Mouse (Mus musculus) adrenal gland, postnatal 4 days (tissue): ENCODE measurements around the gene Dand5. TPM values are rescaled to one million over a fixed set of nuclear protein-coding genes. Genes with fewer than 3 reads are reported as not detected.
"Not testable (repeated sequence)": the region's sequence is repeated elsewhere in the genome, so short reads cannot be mapped to it uniquely, and the experiment has no call there.

Experiments used
- DNase-seq, 2 experiments: peaks; one replicate each; pipeline ENCODE4 v3.0.0; 2021 to 2022; ENCODE audit warnings: low spot score in 2 of 2, mixed read lengths in 2 of 2
- total RNA-seq, 2 experiments: library from RNA; stranded (reverse); gene quantifications; 2 replicates each; pipeline ENCODE4 v1.2.3; 2021

Dand5 gene
- total RNA-seq, 2 experiments from 2014 or later: 5.7 to 6.7 TPM

DNA sequence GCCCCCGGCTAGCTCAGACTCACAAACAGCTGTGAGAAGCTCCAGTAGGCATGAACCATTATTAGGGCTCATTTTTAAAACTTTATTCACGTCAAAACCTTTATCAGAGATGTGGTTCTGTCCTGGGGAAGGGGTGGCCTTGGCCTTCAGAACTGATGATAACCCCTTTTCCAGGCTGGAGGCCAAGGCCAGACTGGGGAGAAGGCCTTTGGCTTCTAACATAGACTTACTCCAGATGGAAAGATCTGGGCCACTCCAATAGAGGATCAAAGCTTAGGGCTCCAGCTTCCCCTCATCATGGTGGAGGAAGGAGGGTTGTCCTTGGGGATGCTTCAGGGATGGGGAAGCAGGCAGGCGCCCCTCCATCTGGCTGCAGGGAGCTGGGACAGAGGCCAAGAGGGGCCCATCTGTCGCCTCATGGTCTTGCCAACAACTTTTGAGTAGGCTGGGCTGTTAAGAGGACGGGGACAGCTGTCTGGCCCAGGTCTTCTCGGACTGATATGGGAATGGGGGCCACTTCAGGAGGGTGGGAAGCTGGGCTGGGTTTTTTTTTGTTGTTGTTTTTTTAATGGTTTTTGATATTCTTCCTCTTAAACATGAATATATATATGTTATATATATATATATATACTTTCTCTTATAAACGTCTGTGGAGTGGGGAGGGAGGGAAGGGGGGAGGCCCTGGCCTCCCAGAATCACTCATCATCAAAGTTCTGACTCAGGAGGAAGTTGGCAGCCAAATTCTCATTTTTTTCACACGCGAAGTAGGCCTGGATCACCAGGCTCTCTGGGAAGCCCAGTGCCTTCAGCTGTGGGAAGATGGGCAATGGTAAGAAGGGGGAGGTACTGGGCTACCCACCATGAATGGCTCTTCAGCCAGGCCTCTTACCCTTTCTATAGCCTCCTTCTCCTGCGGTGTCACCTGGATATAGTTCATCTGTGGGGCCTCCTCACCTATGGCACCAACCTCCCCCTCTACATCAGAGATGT is 12.5 kb upstream of the Dand5 start:
- DNase-seq: no peak

DNA sequence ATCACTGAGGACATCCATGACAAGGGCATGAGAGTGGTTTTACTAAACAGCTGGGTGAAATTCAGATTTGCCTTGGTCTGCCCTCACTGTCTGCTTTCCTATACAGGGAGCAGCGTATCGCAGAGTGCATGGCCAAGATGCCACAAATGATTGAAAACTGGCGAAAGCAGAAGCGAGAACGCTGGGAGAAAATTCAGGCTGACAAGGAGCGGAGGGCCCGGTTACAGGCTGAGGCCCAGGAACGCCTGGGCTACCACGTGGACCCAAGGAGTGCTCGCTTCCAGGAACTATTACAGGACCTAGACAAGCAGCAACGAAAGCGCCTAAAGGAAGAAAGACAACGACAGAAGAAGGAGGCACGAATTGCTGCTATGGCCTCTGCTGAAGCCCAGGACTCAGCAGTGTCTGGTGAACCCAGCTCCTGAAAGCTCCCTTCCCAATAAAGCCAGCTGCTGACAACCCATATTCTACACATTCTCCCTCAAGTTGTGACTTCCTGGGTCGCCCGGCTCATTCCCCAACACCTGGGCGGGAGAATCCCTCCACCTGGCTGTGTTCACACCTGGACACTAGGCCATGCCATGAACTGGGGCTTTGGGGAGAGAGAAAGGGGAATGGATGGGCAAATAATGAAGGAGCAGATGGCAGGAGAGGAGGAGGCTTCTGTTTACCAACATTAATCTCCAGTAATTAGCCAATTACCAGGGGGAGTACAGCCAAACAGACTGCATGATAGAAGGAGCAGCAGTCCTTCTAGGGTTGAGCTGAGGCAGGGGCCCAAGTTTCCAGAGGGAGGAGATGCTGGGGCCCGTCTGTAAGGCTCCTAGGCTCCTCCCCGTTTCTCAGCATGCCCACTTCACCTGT is 11.6 kb upstream of the Dand5 start:
- no peak for DNase-seq

DNA sequence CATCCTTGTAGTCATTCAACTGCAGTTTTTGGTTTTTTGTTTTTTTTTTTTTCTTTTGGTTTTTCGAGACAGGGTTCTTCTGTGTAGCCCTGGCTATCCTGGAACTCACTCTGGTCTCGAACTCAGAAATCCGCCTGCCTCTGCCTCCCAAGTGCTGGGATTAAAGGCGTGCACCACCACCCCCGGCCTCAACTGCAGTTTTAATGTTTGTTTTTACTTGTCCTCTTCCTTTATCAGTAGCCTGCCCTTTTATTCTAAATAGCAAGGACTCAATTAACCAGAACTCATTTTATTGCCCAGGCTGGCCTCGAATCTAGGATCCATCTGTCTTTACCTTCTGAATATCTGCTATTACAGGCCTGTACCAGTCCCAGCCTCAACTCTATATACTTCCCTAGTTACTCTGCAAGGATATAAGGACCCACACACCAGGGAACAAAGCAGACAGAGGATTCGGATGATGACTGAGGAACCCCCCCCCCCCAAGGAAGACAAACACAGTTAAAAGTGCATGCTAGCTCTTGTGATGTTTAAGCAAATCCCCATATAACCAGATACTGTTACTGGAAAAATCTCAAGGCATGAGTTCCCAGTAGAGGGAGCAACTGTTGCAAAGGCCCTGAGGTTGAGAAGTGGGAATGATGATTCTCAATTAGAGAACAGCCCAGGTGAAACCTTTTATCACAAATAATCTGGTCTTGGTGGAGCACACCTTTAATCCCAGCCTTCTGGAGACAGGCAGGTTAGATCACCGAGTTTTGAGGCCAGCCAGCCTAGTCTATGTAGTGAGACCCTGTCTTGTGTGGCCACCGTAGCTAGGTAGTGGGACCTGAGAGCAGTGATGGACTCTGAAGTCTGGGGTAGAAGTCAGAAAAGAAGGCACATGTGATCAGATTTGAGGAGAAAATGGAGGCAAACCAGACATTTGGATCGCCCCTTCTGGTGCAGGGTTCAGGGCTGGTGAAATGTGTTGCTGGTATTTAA is 10.4 kb upstream of the Dand5 start:
- DNase-seq: no peak

DNA sequence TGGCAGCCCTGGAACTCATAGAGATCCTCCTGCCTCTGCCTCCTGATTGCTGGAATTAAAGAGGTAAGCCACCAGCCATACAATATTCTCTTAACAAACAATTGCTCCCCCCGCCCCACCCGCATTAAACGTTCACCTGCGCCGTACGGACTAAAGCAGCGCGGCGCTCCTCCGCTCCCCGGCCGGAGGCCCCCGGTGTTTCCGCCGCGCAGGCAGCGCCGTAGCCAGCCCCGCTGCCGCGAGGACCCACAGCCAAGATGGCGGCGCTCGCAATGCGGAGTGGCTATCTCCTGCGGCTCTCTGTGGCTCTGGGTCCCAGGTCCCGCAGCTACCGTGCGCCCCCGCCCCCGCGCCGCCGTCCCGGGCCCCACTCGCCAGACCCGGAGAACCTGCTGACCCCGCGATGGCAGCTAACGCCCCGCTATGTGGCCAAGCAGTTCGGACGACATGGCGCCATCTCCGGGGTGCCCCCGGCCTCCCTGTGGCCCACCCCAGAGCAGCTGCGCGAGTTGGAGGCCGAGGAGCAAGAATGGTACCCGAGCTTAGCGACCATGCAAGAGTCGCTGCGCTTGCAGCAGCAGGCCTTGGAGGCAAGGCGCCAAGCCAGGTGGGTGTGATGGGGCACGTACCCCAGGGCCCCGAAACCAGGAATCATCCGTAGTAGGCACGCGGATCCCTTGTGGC is 9.6 kb upstream of the Dand5 start:
- DNase-seq: peak; percentile 67 to 69

DNA sequence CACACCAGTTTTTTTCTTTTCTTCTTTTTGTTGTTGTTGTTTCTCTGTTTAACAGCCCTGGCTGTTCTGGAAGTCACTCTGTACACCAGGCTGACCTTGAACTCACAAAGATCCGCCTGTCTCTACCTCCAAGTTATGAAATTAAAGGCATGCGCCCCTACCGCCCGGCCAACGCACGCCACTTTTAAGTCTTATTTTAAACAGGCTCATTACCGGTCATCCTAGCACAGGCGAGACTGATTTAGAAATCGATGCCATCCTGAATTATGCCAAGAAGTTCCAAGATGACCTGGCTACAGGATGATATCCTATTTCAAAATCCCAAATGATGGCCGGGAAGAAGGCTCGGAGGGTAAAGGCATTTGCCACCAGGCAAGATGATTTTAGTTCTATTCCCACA is 8.9 kb upstream of the Dand5 start, which contains the start of gene Gadd45gip1:
Gene Gadd45gip1 (plus strand): TSS at position 33 of the 400 bp plus-strand sequence.
- no peak for DNase-seq

DNA sequence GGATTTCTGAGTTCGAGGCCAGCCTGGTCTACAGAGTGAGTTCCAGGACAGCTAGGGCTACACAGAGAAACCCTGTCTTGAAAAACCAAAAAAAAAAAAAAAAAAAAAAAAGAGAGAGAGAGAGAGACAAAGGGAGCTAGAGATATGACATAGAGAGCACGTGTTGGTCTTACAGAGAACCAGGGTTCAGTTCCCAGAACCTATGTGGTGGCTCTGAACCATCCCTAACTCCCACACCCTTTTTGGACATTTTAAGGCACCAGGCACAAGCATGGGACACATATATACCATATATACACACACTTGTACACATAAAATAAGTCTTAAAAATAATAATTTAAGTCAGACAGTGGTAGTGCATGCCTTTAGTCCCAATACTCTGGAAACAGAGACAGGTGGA is 3.9 kb upstream of the Dand5 start:
- DNase-seq: not testable (repeated sequence)

DNA sequence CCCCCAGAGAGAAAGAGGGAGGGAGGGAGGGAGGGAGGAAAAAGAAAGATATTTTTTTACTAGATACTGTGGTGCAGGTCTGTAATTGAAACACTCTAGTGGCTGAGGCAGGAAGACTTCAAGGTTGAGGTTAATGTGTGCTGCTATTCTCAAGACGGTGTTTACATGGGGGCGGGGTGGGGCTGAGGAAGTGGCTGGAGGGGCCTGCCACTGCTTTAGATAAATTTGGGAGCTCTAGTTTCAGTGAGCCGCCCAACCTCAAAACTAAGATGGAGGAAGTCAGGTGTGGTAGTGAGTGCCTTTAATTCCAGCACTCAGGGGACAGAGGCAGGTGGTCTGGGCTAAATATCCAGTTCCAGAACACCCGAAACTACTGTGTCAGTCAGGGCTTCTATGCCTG is 3.0 kb upstream of the Dand5 start:
- DNase-seq: no peak

DNA sequence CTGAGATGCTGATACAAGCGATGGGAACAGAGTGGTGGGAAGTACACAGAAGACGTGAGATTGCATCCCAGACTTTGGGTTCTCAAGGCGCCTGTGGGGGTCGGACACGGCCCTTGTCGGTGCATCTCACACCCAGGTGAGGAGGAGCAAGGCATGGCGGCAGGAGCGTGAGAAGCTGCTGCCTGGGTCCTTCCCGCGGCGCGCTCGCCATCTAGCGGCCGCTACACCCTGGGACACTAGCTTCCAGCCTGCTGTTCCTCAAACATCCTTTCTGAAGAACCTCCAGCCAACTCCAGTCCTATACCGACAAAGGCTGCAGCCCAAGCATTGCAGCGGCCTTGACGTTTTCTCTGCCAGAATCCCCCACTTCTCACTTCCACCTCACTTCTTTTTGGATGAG is 1.0 kb upstream of the Dand5 start:
- DNase-seq: no peak

DNA sequence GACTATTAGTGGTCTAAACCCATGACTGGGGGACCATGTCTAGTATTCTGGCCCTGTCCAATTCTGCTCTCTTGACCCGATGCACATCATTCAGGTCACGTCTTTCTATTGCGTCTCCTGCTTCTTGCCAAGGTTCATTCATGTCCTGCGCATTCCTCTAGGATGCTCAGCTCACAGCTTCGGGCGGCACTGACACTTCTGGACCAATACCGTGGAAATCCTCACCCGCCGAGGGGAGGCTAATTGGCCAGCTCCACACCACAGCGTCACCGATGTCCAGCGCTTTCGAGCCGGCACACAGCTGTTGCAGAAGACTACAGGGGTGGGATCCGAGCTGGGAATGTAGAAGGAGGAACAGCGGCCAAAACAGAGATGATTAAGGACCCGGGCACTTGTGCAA is 6.5 kb downstream of the Dand5 start:
- no peak for DNase-seq

DNA sequence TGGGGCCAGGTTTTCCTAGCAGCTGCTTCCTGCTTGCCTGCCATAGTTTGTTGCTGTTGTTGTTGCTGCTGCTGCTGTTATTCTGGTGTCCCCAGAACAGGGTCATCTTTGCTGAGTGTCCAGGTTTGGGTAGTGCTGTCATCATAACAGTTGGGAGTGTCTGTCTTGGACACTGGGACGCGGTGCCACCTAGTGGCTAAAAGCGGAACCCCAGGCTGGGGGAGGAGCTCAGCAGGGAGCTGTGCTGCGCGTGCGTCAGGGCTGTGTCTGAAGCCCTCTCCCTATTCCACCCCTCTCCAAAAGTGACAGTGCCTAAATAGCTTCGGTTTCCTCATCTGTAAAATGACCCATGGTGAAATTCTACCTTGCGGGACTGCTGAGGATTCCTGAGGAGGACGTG is 7.1 kb downstream of the Dand5 start:
- peak; percentile 93 to 99 for DNase-seq

DNA sequence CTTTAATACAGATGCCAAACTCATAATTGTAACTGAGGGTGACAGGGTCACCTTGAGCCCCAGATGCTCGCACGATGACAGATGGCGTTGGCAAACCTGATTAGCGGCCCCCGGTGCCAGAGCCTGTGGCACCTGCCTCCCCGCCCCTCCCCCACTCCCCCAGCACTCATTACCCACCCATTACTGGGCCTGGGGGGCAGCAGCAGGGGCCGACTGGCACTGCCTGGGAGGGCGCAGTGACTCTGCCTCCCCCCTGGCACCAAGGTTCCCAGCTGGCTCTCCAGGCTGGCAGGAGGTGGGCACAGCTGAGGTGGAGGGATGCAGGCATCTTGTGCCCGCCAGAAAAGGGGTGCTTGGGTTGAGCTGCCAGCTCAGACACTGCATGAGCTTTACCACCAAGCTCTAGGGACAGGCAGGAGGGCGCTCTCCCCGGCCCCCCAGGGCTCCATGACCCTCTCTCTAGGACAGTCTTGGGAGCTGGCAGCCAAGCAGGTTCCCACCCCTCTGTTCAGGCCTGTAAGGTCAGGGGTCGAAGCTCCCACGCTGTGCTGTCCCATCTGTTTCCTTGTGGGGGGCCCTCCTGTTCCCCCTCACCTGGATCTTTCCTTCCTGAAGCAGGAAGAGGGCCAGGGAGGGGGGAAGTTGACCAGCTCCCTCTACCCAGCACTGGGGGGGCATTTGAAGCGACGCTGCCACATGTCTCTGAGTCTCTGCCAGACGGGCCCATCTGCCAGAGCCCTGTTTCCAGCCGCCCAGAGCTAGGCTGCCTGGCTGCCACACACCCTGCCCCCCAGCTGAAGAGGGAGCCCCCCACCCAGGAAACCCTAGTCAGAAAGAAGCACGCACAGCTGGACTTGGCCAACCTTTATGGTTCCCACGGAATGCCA is 7.8 kb downstream of the Dand5 start:
- no peak for DNase-seq

DNA sequence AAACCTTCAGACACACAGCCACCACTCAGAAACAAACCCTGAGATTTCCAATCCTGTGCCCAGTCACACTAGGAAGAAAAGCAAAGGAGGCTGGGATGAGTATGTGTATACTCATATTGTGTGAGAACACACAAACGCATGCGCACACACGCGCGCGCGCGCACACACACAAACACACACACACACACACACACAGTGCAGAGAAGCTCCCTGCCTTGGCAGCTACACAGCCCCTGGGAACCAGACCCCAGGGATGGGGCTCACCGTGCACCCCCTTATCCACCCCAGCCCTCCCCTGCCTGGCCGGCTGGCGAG is 8.4 kb downstream of the Dand5 start:
- no peak for DNase-seq

DNA sequence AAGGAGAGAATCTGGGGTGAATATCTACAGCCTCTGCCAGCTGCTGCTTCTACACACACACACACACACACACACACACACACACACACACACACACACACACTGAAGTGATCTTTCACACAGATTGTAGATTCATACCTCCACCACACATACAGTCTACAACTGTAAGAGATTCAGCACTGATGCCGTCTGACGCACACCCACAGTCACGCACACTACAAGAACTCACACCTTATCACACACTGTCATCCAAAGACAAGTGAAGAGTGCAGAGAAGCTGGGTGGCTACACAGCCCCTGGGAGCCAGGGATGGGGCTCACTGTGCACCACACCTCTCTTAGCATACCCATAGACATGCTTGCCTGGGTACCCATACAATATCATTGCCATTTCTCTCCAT is 8.8 kb downstream of the Dand5 start:
- no peak for DNase-seq

DNA sequence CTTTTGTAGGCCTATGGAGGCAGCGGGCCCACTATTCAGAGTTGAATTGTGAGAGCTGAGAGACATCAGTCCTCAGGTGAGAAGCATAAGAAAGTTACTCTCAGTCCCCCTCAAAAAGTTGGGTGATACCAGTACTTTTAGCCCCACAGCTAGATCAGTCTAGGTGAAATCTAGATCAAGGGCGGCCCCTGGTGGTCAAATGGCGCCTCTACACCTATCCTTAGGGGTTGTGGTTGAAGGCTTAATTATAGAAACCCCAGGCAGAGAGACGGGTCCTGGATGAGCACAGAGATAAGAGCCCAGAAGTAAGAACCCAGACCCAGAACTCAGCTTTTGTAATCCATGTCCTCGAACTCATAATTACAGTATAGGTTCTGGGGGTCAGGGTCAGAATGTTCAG is 9.6 kb downstream of the Dand5 start:
- DNase-seq: peak in 1 of 2 experiments; percentile 69

DNA sequence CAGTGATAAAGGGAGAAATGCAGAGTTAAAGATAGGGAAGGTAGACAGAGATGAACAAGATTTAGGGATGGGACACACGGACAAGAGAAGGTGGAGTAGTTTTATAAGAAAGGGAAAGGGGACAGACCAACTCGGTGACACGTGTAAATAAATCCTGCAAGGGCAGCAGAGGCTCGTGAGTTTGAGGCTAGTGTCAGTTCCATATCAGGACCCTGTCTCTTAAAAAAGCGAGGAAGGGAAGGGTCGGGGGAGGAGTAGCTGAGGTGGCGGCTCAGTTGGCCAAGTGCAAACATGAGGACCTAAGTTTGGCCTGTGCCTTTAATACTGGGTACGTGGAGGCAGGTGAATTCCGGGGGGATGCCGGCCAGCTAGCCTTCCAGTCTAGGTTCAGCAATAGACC is 11.3 kb downstream of the Dand5 start:
- DNase-seq: no peak

DNA sequence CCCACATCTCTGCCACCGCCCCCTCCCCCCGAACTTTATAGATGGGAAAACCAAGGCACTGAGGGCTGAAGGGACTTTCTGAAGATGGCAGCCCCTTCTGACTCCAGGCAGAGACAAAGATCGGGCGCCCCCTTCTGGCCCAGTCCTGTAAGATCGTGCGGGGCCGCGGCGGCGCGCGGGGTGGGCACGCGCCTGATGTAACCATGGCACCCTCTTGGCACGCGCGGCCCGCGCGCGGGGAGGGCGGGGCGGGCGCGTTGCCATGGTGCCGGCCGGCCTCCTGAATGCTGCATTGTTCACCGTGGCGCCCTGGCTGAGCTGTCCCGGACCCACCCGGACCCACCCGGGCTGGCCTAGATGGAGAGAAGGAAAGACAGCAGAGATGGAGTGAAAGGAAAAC is 11.7 kb downstream of the Dand5 start:
- DNase-seq: peak; percentile 92 to 97

DNA sequence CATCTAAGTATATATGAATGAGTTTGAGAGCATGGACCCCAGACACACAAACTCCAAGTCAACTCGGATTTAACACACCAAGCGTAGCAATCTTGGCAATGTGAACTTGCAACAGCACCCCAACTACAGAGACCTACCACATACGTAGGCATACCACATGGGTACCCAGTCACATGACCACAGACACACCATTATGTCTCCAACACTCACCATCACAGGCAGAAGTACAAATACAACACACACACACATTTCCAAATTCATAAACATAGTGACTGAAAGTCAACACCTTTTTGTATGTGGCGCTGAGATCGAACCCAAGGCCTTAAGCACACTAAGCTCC is 12.7 kb downstream of the Dand5 start:
- no peak for DNase-seq

DNA sequence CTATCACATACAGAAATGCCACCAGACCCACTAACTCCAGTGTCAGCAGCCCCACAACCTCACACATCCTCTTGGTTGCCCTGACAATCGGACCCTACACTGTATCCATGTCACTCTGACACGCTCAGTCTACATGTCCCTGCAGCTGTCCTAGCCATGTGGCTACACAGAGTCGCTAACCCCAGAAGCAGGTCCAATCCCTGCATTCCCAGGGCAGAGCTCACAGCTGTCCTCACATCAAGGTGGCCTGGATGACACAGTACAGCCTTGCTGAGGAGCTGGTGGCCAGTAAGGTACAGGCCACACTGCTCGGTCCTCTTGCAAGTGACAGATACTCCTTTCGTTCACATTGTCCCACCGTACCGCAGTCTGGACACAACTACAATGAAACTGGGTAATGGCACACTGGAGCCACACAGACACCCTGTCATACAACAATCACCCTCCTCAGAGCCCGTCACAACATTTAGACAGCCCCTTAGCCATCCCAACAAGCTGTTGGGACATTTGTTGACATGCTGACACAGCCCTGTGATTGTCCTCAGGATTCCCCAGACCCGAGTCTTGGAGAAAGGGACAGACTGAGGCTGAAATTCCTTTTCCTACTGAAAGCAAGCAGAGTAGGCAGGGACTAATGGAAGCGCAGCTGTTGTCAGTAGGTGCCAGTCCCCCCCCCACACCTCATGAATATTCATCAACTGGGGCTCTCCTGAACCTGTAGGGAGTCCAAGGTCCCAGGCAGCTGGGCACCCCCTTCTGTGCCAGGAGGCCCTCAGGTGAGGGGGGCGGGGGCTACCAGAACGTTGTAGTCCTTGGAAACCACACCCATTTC is 13.3 kb downstream of the Dand5 start:
- no peak for DNase-seq

DNA sequence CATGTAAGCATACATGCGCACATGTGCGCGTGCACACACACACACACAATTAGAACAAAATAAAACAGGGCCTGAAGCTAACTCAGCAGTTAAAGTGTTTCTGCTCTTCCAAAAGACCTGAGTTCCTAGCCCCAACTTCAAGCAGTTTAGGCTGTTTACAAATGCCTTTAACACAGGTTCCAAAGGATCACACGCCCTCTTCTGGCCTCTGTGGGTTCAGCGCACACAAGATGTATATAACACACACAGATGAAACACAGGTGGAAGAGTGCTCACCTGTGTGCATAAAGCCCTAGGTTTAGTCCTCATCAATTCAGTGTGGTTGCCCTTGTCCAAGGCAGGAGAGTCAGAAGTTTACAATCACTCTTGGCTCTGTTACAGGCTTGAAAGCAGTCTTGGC is 16.6 kb downstream of the Dand5 start:
- no peak for DNase-seq
